Mouse (Mus musculus): Measurements from ENCODE around the gene Tspan9. TPM values are rescaled to one million over a fixed set of nuclear protein-coding genes. Genes with fewer than 3 reads are reported as not detected.

The Tspan9 gene
- polyA plus RNA-seq, 1 experiment = 29.8 TPM

- no peak for DNase-seq (ENCODE audit: low read depth in 1 of 2, low spot score in 2 of 2)
These were observed 2.4 kb upstream of the Tspan9 start for GRCm38 (mm10) chr6:128145765-128146164.

GRCm38 (mm10) chr6:128142369-128143278 lies 770 bp downstream of the Tspan9 start:
- WGBS = 25% methylated on average over 20 of the region's 20 CpGs
- no peak for TF ChIP-seq POLR2A (IDR thresholded peaks at IDR 0.05; ENCODE audit: low read depth, low read length)
- no peak for TF ChIP-seq CTCF (IDR thresholded peaks at IDR 0.05; ENCODE audit: extremely low read depth, insufficient read depth, insufficient read length, insufficient replicate concordance)
- Histone ChIP-seq H3K36me3 (ENCODE audit: control insufficient read depth, insufficient read depth, low read length) (no peaks in the 10 kb centered on the region), H3K27ac (ENCODE audit: insufficient read depth, low read length) (no peak overlapping the region), H3K4me3 (ENCODE audit: extremely low read depth, insufficient read depth, insufficient read length) (peak overlapping the region; percentile 54; the same call in 1 of the 2 replicates), H3K4me1 (ENCODE audit: control insufficient read depth, insufficient read depth, insufficient read length) (peaks cover 5% of the 10 kb centered on the region; the same call in 1 of the 2 replicates), H3K27me3 (ENCODE audit: control insufficient read depth, insufficient read depth, low read length) (peaks cover 3% of the 10 kb centered on the region; the same call in 1 of the 2 replicates)
- no peak for DNase-seq (ENCODE audit: low read depth in 1 of 2, low spot score in 2 of 2)

More at GRCm38 (mm10) chr6:128145765-128146164, 2.4 kb upstream of the Tspan9 start:
- Histone ChIP-seq H3K36me3 (ENCODE audit: control insufficient read depth, insufficient read depth, low read length) (no peaks in the 10 kb centered on the region), H3K27ac (ENCODE audit: insufficient read depth, low read length) (no peak overlapping the region), H3K4me3 (ENCODE audit: extremely low read depth, insufficient read depth, insufficient read length) (no peak overlapping the region), H3K27me3 (ENCODE audit: control insufficient read depth, insufficient read depth, low read length) (peaks cover 3% of the 10 kb centered on the region; the same call in 1 of the 2 replicates), H3K4me1 (ENCODE audit: control insufficient read depth, insufficient read depth, insufficient read length) (peaks cover 5% of the 10 kb centered on the region; the same call in 1 of the 2 replicates)
- 59% methylated on average over 6 of the region's 6 CpGs for WGBS
- TF ChIP-seq POLR2A (IDR thresholded peaks at IDR 0.05; ENCODE audit: low read depth, low read length) = no peak

GRCm38 (mm10) chr6:128140724-128141123 lies 2.7 kb downstream of the Tspan9 start:
- 81% methylated on average over 6 of the region's 6 CpGs for WGBS
- Histone ChIP-seq H3K4me3 (ENCODE audit: extremely low read depth, insufficient read depth, insufficient read length) (no peak overlapping the region), H3K27ac (ENCODE audit: insufficient read depth, low read length) (no peak overlapping the region), H3K36me3 (ENCODE audit: control insufficient read depth, insufficient read depth, low read length) (no peaks in the 10 kb centered on the region), H3K4me1 (ENCODE audit: control insufficient read depth, insufficient read depth, insufficient read length) (peaks cover 5% of the 10 kb centered on the region; the same call in 1 of the 2 replicates), H3K27me3 (ENCODE audit: control insufficient read depth, insufficient read depth, low read length) (peaks cover 3% of the 10 kb centered on the region; the same call in 1 of the 2 replicates)
- no peak for TF ChIP-seq CTCF (IDR thresholded peaks at IDR 0.05; ENCODE audit: extremely low read depth, insufficient read depth, insufficient read length, insufficient replicate concordance)
- no peak for TF ChIP-seq POLR2A (IDR thresholded peaks at IDR 0.05; ENCODE audit: low read depth, low read length)
- DNase-seq (ENCODE audit: low read depth in 1 of 2, low spot score in 2 of 2) = no peak

GRCm38 (mm10) chr6:128137855-128138254 lies 5.5 kb downstream of the Tspan9 start:
- Histone ChIP-seq H3K27ac (ENCODE audit: insufficient read depth, low read length) (no peak overlapping the region), H3K4me1 (ENCODE audit: control insufficient read depth, insufficient read depth, insufficient read length) (no peaks in the 10 kb centered on the region), H3K27me3 (ENCODE audit: control insufficient read depth, insufficient read depth, low read length) (no peaks in the 10 kb centered on the region), H3K4me3 (ENCODE audit: extremely low read depth, insufficient read depth, insufficient read length) (no peak overlapping the region), H3K36me3 (ENCODE audit: control insufficient read depth, insufficient read depth, low read length) (no peaks in the 10 kb centered on the region)
- no peak for DNase-seq (ENCODE audit: low read depth in 1 of 2, low spot score in 2 of 2)
- WGBS = 94% methylated on average over 4 of the region's 4 CpGs
- TF ChIP-seq POLR2A (IDR thresholded peaks at IDR 0.05; ENCODE audit: low read depth, low read length) (no peak), CTCF (IDR thresholded peaks at IDR 0.05; ENCODE audit: extremely low read depth, insufficient read depth, insufficient read length, insufficient replicate concordance) (no peak)

- Histone ChIP-seq H3K27ac (ENCODE audit: insufficient read depth, low read length) (no peak overlapping the region), H3K4me3 (ENCODE audit: extremely low read depth, insufficient read depth, insufficient read length) (no peak overlapping the region), H3K36me3 (ENCODE audit: control insufficient read depth, insufficient read depth, low read length) (no peaks in the 10 kb centered on the region), H3K27me3 (ENCODE audit: control insufficient read depth, insufficient read depth, low read length) (no peaks in the 10 kb centered on the region), H3K4me1 (ENCODE audit: control insufficient read depth, insufficient read depth, insufficient read length) (no peaks in the 10 kb centered on the region)
- TF ChIP-seq CTCF (IDR thresholded peaks at IDR 0.05; ENCODE audit: extremely low read depth, insufficient read depth, insufficient read length, insufficient replicate concordance) (no peak), POLR2A (IDR thresholded peaks at IDR 0.05; ENCODE audit: low read depth, low read length) (no peak)
- 75% methylated on average over 3 of the region's 3 CpGs for WGBS
- DNase-seq (ENCODE audit: low read depth in 1 of 2, low spot score in 2 of 2) = no peak
These were observed 6.7 kb downstream of the Tspan9 start for GRCm38 (mm10) chr6:128136654-128137053.

GRCm38 (mm10) chr6:128135459-128135858 lies 7.9 kb downstream of the Tspan9 start:
- no peak for TF ChIP-seq CTCF (IDR thresholded peaks at IDR 0.05; ENCODE audit: extremely low read depth, insufficient read depth, insufficient read length, insufficient replicate concordance)
- no peak for TF ChIP-seq POLR2A (IDR thresholded peaks at IDR 0.05; ENCODE audit: low read depth, low read length)
- Histone ChIP-seq H3K4me1 (ENCODE audit: control insufficient read depth, insufficient read depth, insufficient read length) (no peaks in the 10 kb centered on the region), H3K36me3 (ENCODE audit: control insufficient read depth, insufficient read depth, low read length) (no peaks in the 10 kb centered on the region), H3K27ac (ENCODE audit: insufficient read depth, low read length) (peak overlapping the region; percentile 12; the same call in 1 of the 2 replicates), H3K27me3 (ENCODE audit: control insufficient read depth, insufficient read depth, low read length) (no peaks in the 10 kb centered on the region), H3K4me3 (ENCODE audit: extremely low read depth, insufficient read depth, insufficient read length) (no peak overlapping the region)
- 68% methylated on average over 5 of the region's 5 CpGs for WGBS
- DNase-seq (ENCODE audit: low read depth in 1 of 2, low spot score in 2 of 2) = no peak

- no peak for TF ChIP-seq CTCF (IDR thresholded peaks at IDR 0.05; ENCODE audit: extremely low read depth, insufficient read depth, insufficient read length, insufficient replicate concordance)
- TF ChIP-seq POLR2A (IDR thresholded peaks at IDR 0.05; ENCODE audit: low read depth, low read length) = no peak
- Histone ChIP-seq H3K27ac (ENCODE audit: insufficient read depth, low read length) (no peak overlapping the region), H3K36me3 (ENCODE audit: control insufficient read depth, insufficient read depth, low read length) (no peaks in the 10 kb centered on the region), H3K4me3 (ENCODE audit: extremely low read depth, insufficient read depth, insufficient read length) (no peak overlapping the region), H3K27me3 (ENCODE audit: control insufficient read depth, insufficient read depth, low read length) (no peaks in the 10 kb centered on the region), H3K4me1 (ENCODE audit: control insufficient read depth, insufficient read depth, insufficient read length) (no peaks in the 10 kb centered on the region)
- WGBS = 39% methylated on average over 5 of the region's 5 CpGs
- DNase-seq (ENCODE audit: low read depth in 1 of 2, low spot score in 2 of 2) = no peak
These were observed 8.4 kb downstream of the Tspan9 start for GRCm38 (mm10) chr6:128135006-128135405.
